Mouse (Mus musculus) bone marrow, adult 2 months (tissue): ENCODE measurements around the gene Tm4sf20.

Experiments
- CTCF ChIP-seq: fragments of 200-500 bp; IDR thresholded peaks from 2 replicates; pipeline ENCODE4 v1.5.1; 2011; ENCODE audit warnings: low read length, control low read depth; ENCODE audit not compliant: control insufficient read depth, insufficient read depth
- POLR2A ChIP-seq: fragments of 200-500 bp; IDR thresholded peaks from 2 replicates; pipeline ENCODE4 v1.6.1; 2011; ENCODE audit warnings: low read depth, mild to moderate bottlenecking, control low read depth, low read length, borderline replicate concordance; ENCODE audit not compliant: control insufficient read depth

DNA sequence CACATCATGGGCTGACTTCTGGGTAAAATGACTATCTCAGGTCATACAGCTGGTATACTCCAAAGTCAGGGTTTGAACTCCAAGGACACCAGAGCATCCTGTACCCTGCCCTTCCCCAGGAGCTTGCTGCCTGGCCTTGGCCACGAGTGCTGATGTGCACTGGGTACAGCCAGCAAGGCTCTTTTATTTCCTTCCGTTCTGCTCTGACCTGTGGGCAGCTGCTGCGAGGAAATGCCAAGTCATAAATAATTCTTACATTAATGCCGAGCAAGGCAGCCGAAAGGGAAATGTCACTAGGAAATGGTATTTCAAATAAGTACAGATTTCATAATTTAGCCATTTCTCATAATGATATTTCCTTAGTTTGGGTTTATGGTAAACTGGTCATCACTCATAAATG is 30.0 kb upstream of the Tm4sf20 start:
- TF ChIP-seq CTCF (no peak), POLR2A (no peak; the same call in 1 of the 2 replicates)
